Mouse (Mus musculus) large intestine, adult 2 months (tissue): ENCODE results near the gene Ccdc102a. TPM values are rescaled to one million over a fixed set of nuclear protein-coding genes. Genes with fewer than 3 reads are reported as not detected.
"Not testable (repeated sequence)": the region's sequence is repeated elsewhere in the genome, so short reads cannot be mapped to it uniquely, and the experiment has no call there.

ENCODE experiments used
- DNase-seq: peaks from one replicate; pipeline ENCODE4 v3.0.0-alpha.2; 2012; ENCODE audit warnings: low read depth, low spot score
- WGBS: fragments of 180-500 bp; shearing (Covaris S2); methylation state at CpG from one replicate; pipeline ENCODE4 v1.1.7; 2018; 5-methylcytosine and 5-hydroxymethylcytosine counted together
- polyA plus RNA-seq: library from polyadenylated mRNA; depleted of rRNA; stranded (reverse); fragments of >200 nt; gene quantifications from 2 replicates; pipeline ENCODE4 v1.2.3, GENCODE M21; 2012; rRNA removed

The Ccdc102a gene
- polyA plus RNA-seq, 1 experiment: 4.3 TPM

DNA sequence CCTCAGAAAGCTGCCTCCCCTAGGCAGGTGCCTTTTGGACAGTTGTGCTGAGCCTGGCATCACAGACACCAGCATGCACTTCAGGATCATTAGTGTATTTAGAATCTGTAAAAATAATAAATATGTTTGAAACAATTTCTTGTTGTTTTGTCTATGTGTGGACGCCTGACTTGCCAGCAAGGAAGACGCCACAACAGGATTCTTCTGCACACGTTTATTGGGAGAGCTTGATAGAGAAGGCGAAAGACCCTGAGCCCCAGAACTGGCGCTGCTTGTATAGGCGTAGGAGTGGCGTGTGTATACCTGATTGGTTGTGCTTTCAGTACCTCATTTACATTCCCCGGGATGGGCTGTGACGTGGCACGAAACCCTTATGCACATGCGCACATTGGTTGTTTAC is 63.1 kb downstream of the Ccdc102a start:
- not testable (repeated sequence) for DNase-seq
- WGBS: 90% methylated on average over 11 of the region's 11 CpGs

Other genes starting within 250 kb of the Ccdc102a start
- 63.8 and 69.8 TPM in 2 replicates for gene Pllp, start 221.8 kb downstream of the Ccdc102a start, polyA plus RNA-seq
- 7.7 and 8.9 TPM in 2 replicates for gene Ccl22, start 172.5 kb downstream of the Ccdc102a start, polyA plus RNA-seq
- gene Cx3cl1, start 146.1 kb downstream of the Ccdc102a start, polyA plus RNA-seq: 53.2 and 127 TPM in 2 replicates
- gene Ccl17, start 107.6 kb downstream of the Ccdc102a start, polyA plus RNA-seq: 2.5 and 4.9 TPM in 2 replicates
- gene Coq9, start 79.8 kb downstream of the Ccdc102a start, polyA plus RNA-seq: 100 and 148 TPM in 2 replicates
- gene Ciapin1, start 79.7 kb downstream of the Ccdc102a start, polyA plus RNA-seq: 39.1 and 44.8 TPM in 2 replicates
- 78.3 and 78.8 TPM in 2 replicates for gene Polr2c, start 60.6 kb downstream of the Ccdc102a start, polyA plus RNA-seq
- gene Dok4, start 41.8 kb downstream of the Ccdc102a start, polyA plus RNA-seq: 116 and 138 TPM in 2 replicates
- 13.2 and 21.4 TPM in 2 replicates for gene Adgrg5, start 5.6 kb upstream of the Ccdc102a start, polyA plus RNA-seq
- 26.3 and 37.3 TPM in 2 replicates for gene Adgrg1, start 56.7 kb upstream of the Ccdc102a start, polyA plus RNA-seq
- 5.5 and 9.2 TPM in 2 replicates for gene Adgrg3, start 99.6 kb upstream of the Ccdc102a start, polyA plus RNA-seq
- gene Drc7, start 137.0 kb upstream of the Ccdc102a start, polyA plus RNA-seq: not detected in 2 replicates
- gene Katnb1, start 163.1 kb upstream of the Ccdc102a start, polyA plus RNA-seq: 16.5 and 19.0 TPM in 2 replicates